Mouse (Mus musculus): Measurements from ENCODE around the gene Hhatl.

The Hhatl gene

DNA sequence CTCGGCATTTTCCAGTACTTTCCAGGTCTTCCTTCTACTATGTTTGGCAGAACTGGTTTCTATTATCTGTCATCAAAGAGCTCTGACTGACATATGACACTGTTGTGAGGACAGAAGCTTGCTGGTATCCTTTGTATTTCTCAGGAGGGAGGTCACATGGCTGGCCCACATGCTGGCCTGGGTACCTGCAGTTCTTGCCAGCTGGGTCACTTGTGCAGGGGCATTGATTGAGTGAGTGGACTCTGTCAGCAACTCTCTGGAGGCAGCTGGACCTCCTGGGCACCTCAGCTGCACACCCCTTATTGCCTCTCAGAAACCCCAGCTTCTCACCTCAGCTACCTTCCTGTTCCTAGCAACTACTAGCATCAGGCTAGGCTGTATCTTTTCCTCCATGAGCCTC is 15.2 kb upstream of the Hhatl start:
- DNase-seq (ENCODE audit: low spot score): no peak

DNA sequence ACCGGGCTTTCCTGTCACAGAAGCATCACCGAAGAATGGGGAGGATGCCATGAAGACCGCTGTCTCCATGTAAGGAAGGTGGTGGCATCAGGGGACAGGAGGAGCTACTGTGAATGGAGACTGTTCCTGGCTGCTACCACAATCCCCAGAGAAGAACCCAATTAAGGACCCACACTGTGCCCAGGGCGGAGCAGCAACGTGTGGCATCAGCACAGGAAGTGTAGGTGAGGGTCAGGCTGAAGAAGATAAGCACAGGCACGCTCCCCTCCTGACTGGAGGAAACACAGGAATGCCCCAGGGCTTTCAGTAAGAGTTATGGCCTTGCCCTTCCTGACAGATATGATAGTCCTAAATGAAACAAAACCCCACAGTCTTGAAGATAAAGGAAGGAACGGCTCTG is 10.4 kb upstream of the Hhatl start:
- DNase-seq (ENCODE audit: low spot score): no peak

DNA sequence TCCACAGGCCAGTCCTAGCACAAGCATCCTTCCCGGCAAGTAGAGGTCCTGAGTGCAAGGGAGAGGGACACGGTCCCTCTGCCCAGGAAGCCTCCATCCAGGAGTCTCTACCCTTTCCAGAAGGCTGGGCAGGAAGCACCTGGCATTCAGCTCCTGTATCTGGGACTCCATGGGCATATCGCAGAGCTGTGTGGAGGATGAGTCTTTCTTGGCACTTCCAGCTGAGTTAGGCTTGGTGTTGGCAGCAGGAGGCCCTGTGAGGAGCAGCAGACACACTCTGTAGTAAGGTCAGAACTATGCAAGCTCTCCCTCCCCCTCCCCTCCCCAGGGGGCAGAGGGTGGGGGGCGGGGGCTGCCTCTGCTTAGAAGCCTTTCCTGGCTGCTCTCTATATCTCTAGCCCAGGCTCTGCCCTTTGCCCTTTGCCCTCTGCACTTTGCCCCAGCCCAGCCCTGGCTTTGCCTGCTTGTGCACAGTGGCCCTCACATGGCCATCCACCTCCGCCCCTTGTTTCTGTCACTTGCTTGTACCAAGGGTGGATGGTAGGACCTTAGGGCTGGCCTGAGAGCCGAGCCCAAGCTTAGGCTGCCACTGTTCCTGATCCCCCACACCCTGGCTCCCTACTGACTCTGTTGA is 6.7 kb upstream of the Hhatl start:
- DNase-seq (ENCODE audit: low spot score): no peak

DNA sequence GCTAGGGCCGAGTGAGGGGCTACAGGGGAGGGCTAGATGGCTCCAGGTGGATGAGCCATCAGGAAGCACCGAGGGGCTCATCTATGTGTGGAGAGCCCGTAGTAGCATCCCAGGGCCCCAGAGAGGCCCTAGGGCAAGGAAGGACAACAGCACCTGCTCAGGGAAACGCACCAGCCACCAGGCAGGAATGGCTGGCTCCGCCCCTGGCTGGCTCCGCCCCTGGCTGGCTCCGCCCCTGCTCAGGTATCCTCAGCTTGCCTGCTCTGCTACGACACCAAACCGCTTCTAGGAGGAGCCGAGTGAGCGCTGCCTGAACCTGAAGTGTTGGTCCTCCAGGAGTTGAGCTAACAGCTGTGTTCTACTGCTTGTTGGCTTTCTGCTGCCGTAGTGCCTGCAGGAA is 5.4 kb upstream of the Hhatl start:
- no peak for DNase-seq (ENCODE audit: low spot score)

DNA sequence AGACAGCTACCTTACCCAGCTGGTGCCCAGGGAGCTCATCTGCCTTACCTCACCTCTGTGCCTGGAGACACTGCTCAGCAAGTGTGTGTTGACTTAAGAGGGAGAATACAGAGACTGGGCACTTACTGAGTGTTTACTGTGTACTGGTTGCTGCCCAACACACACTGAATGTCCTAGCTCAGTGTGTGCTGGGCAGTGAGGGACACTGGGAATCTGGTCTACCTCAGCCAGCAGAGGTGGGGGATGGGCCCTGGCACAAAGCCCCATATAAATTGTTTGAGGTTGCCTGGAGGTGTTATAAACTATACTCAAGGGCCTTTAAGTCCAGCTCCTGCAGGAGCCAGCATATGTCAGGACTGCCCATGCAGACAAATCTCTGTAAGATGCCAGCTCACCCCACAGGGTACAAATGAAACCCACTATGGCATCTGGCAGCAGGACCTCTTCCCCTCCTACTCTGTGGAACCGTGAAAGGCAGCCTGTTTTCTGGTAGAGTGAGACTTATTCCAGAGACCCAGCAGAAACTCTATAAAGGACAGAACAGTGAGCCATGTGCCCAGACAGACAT is 2.7 kb upstream of the Hhatl start:
- DNase-seq (ENCODE audit: low spot score): no peak

- DNase-seq (ENCODE audit: low spot score): peak; percentile 77
These were observed 1.1 kb downstream of the Hhatl start for GRCm38 (mm10) chr9:121791206-121791605.

GRCm38 (mm10) chr9:121786359-121786758 is 5.9 kb downstream of the Hhatl start:
- DNase-seq (ENCODE audit: low spot score): no peak

- DNase-seq (ENCODE audit: low spot score): no peak
These were observed 7.0 kb downstream of the Hhatl start for GRCm38 (mm10) chr9:121785261-121785660.

- no peak for DNase-seq (ENCODE audit: low spot score)
These were observed 7.5 kb downstream of the Hhatl start for GRCm38 (mm10) chr9:121784801-121785200.

DNA sequence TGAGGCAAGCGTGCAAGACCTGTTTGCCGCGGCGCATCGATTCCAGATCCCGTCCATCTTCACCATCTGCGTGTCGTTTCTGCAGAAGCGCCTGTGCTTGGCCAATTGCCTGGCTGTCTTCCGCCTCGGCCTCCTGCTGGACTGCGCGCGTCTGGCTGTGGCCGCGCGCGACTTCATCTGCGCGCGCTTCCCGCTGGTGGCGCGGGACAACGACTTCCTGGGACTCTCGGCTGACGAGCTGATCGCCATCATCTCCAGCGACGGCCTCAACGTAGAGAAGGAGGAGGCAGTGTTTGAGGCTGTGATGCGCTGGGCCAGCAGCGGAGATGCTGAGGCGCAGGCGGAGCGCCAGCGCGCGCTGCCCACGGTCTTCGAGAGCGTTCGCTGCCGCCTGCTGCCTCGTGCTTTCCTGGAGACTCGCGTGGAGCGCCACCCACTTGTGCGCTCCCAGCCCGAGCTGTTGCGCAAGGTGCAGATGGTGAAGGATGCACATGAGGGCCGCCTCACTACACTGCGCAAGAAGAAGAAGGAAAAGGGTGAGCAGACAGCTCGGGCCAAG is 14.2 kb downstream of the Hhatl start:
- no peak for DNase-seq (ENCODE audit: low spot score)

DNA sequence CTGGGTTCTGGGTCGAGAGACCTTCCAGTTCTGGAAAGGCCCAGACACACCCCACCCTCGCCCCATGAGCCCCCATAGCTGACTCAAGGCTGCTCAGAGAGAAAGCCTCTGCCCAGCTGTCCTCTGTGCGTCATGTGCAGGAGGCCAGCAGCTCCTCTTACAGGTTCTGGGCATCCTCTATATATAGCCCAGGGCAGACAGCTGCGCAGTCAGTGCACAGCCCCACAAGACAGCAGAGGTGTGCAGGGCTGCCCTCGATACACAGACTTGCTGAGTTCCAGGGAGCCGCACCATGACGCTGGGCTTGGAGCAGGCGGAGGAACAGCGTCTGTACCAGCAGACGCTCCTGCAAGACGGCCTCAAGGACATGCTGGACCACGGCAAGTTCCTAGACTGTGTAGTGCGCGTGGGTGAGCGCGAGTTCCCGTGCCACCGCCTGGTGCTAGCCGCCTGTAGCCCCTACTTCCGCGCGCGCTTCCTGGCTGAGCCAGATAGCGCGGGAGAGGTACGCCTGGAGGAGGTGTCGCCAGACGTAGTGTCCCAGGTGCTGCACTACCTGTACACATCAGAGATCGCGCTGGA is 14.7 kb downstream of the Hhatl start, which contains the start of gene Klhl40:
Klhl40 (plus strand) TSS at position 124 of the 582 bp plus-strand sequence.
- DNase-seq (ENCODE audit: low spot score): no peak

GRCm38 (mm10) chr9:121776511-121776910 is 15.8 kb downstream of the Hhatl start:
- DNase-seq (ENCODE audit: low spot score): no peak

GRCm38 (mm10) chr9:121775951-121776350 is 16.4 kb downstream of the Hhatl start:
- no peak for DNase-seq (ENCODE audit: low spot score)

DNA sequence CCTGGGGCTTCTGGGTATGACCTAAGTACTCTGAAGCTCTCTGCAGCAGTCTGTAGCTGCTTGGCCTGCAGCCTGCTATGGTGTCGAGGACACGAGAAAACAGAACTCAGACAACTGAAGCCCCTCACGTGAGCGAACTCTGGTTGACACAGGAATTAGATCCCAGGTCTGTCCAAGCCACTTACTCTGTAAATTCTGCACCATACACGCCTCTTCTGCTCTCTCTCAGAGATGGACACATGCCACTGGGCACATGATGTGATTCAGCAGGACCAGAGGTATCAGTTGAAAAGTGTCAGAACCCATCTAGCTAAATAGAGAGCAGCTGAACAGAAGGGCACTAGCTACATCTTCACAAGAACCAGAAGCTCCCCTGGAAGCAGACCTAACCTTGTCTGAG is 19.9 kb downstream of the Hhatl start:
- DNase-seq (ENCODE audit: low spot score): no peak

DNA sequence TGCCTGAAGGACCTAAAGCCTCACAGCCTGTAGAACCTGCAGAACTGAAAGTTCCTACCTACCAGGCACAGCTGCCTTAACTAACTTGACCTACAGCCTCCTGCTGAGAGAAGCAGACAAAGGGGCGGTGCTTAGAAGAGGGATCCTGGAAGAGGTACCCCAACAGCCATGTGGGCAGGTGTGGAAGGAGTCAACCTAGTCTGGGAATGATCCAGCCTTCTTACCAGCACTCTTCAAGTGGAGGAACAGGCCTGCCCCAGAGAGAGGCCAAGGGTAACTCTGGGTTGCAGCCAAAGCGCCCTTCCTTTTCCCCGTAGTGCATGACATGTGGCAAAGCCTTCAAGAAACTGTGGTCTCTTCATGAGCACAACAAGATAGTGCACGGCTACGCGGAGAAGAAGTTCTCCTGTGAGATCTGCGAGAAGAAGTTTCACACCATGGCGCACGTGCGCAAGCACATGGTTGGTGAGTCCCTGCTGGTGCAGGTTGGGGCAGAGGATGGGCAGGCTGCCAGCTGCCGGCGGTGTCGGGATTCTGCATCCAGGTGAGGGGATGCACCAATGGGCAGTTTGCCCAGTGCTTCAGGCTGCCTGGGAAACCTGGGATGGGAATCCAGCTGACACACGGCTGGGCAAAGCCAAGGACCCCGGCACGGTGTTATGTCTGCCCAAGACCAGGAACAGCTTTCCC is 27.0 kb downstream of the Hhatl start:
- DNase-seq (ENCODE audit: low spot score): no peak

DNA sequence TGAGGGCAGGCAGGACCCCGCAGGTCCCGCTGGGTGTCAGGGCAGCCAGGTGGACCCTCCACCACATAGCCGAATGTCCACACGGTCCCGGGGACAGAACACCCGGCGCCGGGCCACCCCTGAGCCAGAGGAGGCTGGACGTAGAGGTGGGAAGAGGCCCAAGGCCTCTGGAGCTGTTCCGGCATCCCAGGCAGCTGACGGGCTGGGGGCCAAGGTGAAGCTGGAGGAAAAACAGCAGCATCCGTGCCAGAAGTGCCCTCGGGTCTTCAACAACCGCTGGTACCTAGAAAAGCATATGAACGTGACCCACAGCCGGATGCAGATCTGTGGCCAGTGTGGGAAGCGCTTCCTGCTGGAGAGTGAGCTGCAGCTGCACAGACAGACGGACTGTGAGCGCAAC is 28.6 kb downstream of the Hhatl start:
- DNase-seq (ENCODE audit: low spot score): peak; percentile 59

GRCm38 (mm10) chr9:121762761-121763160 is 29.5 kb downstream of the Hhatl start:
- no peak for DNase-seq (ENCODE audit: low spot score)

DNA sequence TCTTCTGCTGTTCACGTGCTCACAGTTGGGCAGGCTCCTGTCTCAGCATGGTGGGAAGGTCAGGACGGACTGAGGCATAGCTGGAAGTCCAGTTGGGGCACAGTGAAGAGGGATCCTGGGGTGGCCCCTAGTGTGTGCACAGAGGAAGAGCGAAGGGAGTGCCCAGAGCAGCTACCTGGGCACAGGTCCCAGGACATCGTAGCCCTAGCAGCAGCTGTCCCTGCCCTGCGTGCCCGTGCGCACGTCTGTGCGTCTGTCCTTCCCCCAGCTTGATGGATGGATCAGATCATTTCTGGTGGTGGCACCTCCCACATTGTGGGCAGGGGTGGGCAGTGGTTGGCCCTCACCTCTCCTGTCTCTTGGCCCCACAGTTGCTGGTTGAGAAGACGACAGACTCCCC is 30.1 kb downstream of the Hhatl start:
- no peak for DNase-seq (ENCODE audit: low spot score)

DNA sequence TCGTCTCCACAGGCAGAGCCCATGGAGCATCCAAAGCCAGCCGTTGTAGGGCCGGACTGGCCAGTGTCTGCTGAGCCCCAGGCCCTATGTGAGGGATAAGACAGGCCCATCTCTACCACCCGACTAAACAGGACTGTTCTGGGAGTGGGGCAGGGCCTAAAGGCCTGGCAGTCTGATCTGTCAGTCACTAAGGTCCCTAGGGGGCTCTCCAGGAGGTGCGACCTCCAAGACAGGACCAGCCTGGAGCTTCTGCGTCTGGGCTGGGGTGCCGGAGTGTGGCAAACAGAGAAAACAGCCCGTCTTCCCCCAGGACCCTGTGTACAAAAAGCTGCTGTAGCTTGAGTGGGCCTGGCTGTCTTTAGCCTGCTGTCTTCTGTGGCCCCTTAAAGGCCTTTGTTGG is 30.5 kb downstream of the Hhatl start:
- DNase-seq (ENCODE audit: low spot score): no peak

DNA sequence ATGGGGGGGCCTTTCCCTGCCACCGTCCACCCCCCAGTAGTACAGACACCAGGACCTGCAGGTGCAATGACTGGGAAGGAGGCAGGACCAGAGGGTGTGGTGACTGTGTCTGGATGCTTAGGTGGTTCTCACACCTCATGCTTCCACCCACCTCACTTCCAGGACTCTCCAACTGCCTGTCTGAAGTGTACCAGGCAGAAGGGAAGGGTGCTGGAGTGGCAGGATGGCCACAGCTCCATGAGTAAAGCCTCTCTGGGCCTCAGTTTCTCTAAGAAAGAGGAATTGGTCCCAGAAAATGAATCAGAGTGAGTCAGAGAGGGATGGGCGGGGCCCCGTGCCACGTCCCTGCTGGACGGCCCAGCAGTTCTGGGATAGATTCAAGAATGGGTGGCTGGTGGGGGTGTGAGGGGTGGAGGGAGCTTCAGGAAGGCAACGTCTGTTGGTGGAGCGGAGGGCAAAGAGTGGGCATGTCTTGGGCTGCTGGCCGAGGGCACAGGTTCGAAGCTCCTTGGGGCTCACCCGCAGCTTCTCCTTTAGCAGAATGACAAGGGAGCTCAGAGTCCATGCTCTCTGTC is 31.1 kb downstream of the Hhatl start:
- DNase-seq (ENCODE audit: low spot score): no peak

DNA sequence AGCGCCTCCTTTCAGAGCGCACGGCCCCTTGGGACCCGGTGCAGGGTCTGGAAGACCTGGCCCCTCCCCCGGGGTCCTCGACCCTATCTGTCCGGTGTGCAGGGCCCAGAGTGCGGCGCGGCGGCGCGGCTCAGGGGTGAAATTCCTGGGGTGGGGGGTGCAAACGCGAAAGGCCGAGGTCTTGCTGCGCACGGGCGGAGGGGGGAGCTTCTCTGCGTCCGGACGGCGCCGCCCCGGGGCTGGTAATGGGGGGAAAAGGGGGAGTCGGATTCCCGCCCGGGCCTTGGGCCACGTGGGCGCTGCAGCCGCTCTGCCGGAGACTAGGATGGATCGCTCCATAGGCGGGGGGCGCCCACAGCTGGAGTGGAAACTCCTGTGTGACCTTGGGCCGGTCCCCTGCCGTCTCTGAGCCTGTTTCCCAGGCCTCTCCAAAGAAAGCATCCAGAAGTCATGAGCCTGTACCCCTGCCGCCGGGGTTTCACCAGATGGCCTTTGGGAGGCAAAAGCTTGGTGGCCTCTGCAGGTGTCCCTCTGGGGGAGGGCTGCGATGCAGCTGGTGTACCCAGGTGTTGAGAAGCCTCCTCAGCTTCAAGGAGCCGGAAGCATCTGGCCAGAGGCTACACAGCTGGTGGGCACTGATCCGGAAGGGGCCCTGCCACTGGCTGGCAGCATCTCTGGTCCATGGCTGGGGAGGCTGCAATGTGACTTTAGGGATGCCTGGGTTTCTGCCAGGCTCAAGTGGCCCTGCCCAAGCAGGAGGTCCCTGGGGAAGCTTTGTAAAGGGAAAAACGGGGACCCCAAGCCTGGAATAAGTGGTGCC is 31.8 kb downstream of the Hhatl start:
- DNase-seq (ENCODE audit: low spot score): peak; percentile 80
